Mouse (Mus musculus) lung, postnatal 36 days (tissue): ENCODE measurements around the gene Snd1.

Experiments used
- DNase-seq: peaks from one replicate; pipeline ENCODE4 v3.0.0; 2022; ENCODE audit warnings: mixed read lengths

The Snd1 gene

DNA sequence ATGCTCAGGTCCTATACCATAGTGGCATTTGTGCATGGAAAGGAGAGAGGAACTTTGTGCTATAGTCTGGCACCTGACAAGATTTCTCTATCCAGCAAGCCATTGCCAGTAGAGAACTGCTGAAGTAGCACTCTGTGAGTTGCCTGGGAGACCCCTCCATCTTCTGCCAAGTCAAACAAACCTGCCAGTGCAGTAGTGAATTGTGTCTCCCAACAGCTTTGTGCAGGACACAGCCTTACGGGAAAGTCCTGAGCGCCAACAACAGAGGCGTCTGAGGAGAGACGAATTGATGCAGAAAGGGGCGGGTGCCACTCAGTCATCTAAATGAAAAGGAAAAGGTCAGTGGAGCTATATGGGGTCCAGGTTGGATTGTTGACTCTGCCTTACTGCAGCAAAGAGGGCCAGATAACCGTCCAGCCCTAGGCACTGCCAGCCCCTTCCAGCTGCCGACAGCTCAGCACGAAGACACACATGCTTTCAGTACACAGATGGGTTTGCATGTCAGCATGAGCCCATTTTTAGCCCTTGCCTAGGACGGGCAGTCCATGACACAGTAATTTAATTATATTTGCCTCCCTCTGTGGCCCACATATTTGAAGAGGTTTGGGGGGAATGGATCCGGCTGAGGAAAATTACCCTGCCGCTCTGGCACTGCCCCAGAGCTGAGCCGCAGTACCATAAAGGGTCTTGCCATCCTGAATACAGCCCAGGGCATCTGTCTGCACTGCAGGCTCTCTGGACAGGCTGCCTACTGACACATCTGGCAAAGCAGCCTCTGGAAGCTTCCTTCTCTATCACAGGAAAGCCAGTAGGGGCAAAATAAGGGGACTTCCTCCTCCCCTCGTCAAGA, 344.8 kb downstream of the Snd1 start:
- DNase-seq: peak; percentile 15

DNA sequence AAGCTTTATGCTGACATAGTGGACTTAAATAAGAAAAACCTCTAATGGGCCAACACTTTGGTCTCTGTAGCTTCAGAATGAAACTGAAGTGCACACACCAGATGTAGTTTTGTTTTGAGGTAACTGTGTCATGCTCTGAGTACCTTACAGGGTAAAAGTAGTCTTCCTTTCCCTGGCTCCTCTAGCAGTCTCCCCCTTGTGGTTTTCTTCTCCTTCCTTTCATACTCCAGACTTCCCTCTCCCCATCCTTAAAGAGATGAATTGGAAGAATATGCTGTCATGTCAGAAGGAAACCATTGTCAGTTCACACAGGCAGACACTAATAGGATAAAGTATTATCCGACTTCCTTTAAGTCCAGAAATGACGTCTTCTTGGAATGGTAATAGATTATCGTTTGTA, 347.4 kb downstream of the Snd1 start:
- DNase-seq: no peak

DNA sequence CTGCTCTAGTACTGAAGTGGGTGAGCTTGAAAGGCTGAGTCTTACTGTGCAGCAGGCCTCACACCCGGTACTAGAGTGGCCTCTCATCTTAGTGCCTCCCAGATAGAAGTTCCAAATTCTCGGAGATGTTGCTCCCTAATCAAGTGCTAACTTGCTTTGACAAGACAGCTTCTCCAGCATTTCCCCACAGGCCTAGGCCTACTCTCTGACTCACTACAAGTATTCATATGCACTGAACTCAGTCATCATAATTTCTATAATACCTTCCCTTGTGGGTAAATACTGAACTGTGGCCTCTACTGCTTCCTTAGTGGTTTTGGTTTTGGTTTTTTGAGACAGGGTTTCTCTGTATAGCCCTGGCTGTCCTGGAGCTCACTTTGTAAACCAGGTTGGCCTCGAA, 348.4 kb downstream of the Snd1 start:
- DNase-seq: no peak

DNA sequence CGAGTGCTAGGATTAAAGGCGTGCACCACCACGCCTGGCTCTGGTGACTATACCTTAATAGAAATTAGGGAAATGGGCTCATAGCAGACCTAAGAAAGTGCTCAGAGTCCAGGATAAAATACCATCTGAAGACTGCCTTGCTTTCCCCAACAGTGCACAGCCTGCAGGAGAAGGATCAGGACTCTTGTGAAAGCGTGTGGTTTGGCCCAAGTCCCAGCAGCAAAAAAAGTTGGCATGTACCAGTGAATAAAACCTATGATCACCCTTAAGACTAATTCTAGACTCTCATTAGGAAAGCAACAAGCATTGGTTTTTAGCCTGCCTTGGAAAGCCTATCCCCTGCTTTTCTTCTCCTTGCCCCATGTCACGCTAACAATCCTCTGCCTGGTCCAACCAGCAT, 348.9 kb downstream of the Snd1 start:
- DNase-seq: peak; percentile 81

DNA sequence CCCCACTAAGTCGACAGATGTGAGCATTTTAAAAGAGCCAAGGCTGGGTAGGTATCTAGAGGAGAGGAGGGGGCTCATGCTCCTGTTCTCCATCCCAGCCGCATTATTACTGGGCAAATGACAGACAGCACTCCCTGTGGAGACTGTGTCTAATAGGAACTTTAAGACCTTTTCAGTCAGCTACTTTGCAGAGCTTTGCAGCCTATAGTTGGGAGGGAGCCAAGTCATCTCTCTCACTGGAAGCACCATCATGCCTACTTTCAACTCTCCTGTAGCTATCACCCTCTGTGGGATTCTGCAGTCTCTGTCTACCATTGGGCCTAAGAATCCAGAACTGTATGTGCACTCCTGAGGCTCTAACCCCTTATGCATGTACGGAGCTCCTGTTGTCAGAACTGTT, 351.0 kb downstream of the Snd1 start:
- DNase-seq: no peak

DNA sequence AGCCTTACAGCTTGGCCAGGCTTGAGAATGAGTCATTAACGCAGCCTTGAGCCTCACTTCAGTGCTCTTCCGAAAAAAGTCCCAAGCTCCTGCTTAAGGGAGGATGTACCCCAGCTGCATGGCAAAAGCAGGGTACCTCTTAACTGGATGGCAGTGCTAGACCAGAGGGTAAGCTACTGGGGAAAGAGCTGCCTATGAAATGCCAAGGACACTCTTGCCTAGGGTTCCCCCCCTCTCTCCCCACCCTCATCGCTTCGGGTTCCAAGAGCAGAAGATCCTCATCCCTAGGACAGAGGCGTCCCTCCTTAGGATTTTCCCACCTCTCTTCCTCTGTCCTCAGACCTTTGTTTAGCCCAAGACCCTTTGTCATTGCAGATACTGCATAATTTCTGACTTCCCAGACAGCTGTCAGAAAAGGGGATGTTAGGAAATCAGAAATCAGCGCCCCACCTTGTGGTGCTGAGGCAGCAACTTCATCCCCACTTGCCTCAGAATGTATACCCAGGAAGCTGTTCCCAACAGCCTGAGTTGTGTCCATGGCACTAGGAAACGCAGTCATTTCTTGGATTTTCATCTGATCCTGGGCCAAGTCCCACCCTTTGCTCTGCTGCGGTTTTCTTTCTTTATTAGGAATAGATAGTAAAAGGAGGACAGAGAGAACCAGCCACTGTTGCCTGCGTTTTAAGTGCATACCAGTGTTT, 351.9 kb downstream of the Snd1 start:
- no peak for DNase-seq

DNA sequence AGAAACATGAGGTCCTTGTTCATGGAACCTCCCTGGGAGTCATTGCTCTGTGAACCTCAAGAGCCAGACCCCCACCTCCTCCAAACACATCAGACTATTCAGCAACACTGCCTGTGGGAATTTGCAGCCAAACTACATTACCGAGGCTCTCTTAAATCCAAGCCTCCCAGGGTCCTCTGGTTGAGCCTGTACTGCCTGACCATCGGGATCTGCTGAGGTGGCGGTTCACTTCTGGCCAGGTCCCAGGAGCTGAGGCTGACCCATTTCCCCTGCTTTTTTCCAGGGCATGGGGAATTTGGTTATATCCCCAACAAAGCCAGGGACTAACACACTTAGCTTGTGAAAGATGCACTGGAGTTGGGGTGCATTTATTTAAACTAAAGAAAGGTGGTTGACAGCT, 352.6 kb downstream of the Snd1 start:
- no peak for DNase-seq

DNA sequence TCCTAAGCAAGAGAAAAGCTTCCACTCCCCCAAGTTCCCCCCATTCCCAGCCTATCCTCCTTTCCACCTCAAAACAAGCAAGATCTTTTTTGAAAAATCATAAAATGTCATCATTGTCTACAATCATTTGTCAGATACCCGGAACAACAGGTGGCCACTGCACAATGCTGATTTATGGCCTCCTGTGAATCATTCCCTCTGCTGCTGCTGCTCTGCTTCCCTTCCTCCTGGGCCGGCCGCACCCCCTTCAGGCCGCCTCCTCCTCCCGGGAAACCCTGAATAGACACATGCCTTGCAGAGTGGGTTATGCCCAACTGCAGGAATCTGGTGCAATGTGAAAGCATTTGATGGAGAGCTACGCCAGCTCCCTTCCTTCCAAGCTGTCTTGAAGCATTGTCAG, 353.7 kb downstream of the Snd1 start:
- DNase-seq: no peak

DNA sequence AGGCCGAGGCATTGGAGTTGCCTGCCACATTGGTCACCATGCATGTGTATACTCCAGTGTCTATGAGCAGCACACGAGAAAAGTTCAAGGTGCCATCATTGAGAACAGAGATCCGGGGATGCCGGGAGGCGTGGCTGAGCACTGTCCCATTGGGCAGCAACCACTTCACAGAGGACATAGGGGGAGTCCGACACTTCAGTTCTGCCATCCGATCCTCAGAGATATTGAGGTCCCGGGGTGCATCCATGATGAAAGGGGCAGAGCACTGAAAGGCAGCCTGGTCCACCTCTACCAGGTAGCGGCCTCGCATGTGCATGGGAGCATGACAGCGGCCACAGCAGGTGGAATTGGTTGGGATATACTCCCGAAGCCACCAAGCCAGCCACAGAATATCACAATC, 355.4 kb downstream of the Snd1 start:
- DNase-seq: no peak

DNA sequence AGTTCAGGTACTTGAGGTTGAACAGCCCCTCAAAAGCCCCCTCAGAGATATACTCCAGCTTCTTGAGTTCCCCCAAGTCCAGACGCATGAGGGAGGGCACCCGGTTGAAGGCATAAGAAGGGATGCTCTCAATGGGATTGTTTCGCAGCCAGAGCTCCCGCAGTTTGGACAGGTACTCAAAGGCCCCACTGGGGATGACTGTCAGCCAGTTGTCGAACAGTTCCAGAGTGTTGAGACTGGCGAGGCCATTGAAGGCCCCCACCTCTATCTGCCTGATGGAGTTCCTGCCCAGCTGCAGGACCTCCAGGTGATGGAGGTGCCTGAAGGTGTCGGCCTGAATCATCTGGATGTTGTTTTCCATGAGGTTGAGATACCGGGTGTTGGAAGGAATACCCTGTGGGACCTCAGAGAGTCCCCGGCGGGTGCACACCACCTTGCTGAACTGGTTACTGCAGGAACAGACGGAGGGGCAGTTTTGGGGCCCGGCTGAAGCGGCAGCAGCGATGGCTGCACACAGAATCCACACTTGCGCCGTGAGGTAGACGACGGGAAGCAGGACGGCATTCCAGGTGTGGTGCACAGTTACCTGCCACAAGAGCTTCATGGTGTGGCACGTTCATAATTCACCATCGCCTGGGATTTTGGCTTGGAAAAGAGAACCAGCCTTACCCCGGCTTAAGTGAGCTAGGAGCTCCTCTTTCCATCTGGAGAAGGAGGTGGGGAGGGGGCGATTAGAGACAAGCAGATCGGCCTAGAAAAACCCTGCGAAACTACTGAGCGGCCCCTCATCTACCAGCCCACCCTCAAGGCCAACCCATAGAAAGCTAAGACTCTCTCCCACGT, 356.3 kb downstream of the Snd1 start, which contains the start of gene Lrrc4:
Gene Lrrc4, minus strand, starts transcription at position 737 of the 843 bp plus-strand sequence.
- no peak for DNase-seq

DNA sequence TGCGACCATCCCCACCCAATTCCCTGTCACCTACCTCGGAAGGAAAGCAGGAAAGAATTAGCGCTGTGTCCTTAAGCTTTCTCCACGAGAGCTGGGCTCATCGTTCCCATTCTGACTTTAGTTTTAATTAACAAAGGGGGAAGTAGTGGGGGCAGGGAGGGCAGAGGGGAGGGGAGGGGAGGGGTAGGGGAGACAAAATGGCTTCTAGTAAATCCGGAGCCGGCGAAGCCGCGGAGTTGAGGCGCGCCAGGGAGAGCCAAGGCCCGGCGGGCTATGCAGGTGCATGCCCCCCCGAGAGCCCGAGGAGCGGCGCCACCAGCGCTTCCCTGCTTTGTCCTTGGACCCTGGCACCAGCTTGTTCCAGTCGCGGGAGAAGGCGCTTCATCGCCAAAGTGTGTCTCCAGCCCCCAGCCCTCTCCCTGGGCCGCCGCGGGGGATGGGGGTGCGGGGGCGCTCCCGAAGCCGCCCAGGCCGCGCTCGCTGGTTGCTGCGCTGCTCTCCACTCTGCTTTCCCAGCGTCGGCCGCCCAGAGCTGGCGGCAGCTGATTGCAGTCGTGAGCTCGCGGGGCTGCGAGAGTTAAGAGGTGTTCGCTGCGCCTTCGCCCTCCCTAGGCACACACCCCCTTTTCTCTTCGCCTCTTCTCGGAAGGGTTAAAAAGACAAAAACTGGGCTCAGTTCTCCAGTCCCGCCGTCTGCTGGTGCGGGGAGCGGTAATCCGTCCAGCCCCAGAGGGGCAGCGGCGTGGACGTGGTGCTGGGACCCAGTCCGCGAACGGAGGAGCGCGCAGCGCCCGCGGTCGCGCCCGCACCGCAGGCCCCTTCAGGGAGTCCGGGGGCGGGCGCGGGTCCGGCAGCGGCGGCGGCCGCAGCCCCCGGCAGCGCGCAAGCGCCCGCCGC, 357.2 kb downstream of the Snd1 start:
- DNase-seq: no peak

DNA sequence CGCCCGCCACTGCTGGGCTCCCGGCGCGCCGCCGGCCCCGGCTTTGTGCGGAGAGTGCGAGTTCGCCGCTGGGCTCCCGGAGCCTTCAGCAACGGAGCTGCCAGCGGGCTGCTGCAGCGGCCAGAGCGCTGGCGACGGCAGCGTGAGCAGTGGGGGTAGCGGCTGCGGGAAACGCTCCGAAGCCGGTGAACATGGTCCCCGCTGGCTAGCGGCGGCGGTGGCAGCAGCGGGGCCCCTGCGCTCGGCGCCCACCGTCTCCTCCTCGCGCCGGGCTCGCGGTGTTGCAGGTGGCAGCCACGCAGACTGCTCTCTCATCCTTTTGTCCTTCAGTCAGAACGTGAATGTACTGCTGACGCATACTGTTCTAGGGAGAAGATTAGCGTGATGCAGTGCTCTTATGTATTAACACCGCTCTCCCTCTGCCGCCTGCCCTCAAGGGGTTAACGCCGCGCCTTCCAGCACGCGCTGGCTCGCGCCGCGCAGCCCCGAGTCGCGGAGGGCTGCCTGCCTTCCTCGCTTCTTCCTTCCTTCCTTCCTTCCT, 357.9 kb downstream of the Snd1 start:
- DNase-seq: peak; percentile 21

DNA sequence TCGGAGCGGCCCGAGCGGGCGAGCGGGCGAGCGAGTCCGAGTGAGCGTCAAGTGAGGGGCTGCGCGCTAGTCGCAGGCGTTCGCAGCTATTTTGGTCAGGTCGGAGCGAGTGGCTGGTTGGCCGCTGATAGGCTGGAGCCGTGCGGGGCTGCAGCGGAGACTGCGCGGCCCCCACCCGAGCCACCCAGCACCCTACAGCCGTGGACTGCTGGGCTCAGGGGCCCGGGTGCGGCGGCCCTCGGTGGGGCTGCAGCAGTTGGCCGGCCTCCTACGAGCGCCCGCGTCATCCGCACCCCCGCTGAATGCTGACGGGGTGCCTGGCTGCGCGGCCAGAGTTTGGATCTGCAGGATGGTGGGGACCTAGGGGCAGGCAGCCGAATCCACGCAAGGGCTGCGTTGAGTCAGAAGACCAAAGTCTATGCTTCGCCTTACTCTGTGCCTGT, 358.5 kb downstream of the Snd1 start:
- no peak for DNase-seq

DNA sequence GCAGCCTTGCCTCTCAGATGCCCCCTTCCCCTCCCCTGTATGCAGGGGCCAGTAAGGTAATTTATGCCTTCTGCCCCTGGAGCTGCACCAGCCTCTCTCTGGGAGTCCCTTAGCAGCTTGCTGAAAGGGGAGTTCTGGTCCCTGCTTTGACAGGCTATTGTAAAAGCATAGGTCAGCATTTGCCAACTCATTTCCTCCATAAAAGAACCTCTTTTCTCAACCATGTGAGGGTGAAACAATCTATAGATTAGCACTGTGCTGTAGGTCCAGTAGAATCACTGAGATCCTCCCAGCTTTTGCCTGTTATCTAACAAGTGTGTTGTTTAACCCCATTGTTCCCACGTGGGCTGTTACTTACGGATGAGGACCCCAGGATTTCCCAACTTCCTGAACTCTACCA, 359.1 kb downstream of the Snd1 start:
- no peak for DNase-seq

DNA sequence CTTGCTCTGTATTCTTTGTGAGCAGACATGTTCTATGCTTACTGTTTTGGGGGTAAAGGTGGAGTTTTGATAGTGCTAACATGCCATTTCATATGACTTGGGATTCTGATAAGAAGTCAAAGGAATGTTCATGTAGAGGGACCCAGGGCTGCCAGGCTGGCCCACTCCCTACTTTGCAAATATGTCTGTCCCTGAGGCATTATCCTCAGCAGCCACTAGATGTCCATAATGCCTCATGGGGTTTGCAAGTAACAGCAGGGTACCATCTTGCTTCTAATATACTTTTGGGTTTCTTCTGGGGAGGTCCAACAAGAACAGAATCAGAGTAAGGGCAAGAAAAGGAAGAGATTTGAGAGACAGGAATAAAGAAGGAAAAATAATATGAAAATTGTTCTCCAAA, 361.7 kb downstream of the Snd1 start:
- DNase-seq: no peak

DNA sequence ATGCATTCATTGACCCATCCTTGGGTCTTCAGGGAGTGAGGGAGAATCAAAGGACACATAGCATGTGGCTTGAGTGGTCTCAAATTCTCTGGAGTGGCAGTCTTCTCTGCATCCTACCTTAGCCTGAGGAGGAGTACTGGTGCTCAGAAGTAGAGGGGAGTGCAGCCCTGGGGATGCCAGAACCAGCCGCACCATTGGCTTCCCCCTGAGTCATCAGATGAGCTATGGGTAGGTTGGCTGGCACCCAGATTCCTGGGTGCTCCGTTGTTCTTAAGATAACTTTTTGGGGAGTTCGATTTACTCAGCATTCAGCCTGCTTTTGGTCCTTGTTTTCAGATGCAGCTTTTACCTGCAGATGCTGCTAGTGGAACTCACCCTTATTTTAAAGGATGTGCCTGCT, 366.6 kb downstream of the Snd1 start:
- DNase-seq: no peak

DNA sequence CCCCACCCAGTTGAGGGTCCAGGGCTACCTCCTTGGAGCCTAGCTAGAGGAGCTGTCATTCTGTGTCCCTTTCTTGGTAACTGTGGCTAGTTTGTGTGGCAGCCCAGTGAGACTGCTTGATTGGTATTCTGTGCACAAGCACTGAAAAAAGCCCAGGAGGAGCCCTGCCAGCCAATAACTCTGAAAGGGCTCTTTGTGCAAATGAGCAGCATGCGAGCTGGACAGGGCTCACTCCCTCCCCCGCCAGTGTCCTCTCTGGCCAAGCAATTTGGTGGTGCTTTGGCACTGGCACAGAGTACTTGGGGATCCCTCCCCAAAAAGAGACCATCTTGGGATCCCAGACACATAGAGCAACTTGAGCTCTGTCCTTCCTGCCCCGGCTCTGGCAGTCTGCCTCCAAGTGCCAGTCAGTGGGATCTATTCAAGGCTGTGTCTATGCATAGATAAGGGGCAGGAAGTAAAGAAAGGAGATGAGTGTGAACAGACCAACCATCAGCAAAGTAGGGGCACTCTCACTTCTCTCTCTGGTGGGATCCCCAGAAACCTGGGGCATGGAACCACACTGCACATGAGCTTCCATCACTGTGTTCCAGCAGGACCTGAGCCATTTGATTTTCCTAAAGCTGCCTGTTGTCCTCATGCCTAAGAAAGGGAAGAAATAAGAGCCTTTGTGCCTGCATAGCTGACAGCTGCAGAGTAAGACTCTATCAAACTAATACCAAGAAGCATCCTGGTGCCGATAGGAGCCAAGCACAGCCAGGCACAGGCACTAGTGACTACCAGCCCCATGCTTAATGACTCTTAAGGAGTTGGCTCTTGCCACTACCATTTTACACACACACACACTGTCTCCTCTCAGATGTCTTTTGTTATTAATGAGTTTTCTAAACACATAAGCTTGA, 367.7 kb downstream of the Snd1 start:
- DNase-seq: no peak

DNA sequence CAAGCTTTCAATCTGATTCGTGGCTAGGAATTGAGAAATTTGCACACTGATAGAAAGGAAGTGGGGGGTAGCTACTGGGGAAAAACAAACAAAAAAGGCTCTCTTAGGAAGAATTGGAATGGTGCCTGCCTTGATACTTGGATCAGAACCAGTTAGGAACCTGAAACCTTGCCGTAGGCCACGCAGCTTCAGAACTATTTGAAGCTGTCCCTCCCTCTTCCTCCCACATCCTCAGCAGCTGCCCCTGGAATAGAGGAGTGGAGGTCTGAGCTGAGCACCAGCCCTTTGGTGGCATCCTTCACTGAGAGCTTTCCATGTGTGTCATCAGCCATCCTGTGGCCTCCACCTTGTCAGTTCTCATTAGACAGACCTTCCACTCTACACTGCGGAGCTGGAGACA, 370.7 kb downstream of the Snd1 start:
- DNase-seq: peak; percentile 46

DNA sequence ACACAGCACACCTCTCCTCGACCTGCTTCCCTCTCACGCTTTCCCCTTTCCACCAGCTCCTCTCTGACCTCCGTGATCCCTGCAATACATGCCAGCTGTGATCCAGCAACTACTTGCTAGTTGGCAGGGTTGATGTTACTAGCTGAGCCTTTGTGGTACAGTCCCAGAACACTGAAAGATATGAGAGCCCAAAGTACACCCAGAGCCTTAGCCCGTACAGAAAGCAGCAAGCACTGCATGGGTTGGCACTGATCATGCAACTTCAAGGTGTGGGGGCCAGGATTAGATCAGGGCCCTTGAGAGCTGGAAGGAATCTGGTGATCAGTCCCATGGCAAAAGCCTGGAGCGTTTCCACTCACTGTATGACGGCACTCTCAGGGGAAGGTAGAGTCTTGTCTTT, 372.7 kb downstream of the Snd1 start:
- DNase-seq: no peak

DNA sequence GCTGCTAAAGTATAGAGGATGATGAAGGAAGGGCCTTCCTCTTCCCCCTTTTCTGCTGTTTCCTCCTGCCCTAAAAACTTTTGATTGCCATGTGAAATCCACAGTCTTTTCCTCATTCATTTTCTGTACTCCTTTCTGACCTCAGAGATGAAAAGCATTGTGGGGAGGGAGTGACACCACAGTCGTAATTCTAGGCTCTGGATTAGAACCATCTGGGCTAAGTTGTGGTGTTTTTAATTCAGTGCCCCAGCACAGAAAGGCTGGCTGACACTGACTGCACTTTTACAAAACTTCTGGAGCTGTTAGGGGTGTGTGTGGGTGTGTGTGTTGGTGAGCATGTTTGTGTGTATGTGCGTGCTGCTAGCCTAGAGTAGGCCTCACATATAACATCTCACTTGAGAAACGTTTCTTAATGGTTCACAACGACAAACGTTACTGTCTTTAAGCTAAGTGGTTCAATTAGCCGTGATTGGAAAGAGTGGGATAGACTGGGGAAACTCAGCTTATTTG, 373.4 kb downstream of the Snd1 start:
- DNase-seq: no peak

DNA sequence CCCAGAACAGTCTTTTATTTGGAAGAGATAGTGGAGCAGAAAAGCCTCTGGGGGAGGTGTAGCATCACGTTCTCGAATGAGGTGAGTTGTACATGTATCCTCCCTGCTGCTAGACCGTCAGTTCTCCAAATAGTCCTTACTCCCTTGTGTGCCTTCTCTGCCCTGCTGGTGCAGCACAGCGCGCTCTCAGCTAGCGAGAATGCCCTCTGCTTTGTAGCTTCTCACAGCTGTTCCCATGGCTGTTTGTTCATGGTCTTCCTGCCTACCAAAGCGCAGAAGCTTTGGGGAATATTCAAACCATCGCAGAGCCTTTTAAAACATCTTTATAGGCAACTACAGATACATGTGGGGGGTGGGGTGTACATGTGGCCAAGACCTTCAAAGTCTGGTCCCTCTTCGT, 374.0 kb downstream of the Snd1 start:
- no peak for DNase-seq
